Mouse (Mus musculus): ENCODE results near the gene Fkbp9. TPM values are rescaled to one million over a fixed set of nuclear protein-coding genes. Genes with fewer than 3 reads are reported as not detected.

Gene Fkbp9
- polyA plus RNA-seq, 1 experiment from 2014 or later: 55.4 TPM

- Histone ChIP-seq H3K4me1 (replicated peaks; ENCODE audit: control insufficient read depth, insufficient read depth, low read length) (no peaks in the 10 kb centered on the region), H3K9ac (ENCODE audit: low read depth, low read length) (peak overlapping the region; percentile 72), H3K27ac (ENCODE audit: low read depth, low read length) (peak overlapping the region; percentile 51; the same call in 1 of the 2 replicates), H3K27me3 (ENCODE audit: control insufficient read depth, insufficient read depth, low read length) (no peaks in the 10 kb centered on the region; the same call in 1 of the 2 replicates), H3K9me3 (ENCODE audit: control insufficient read depth, low read length) (no peaks in the 10 kb centered on the region), H3K36me3 (ENCODE audit: control insufficient read depth, insufficient read depth, low read length) (no peaks in the 10 kb centered on the region), H3K4me2 (replicated peaks; ENCODE audit: low read depth, low read length) (peak overlapping the region; percentile 83), H3K4me3 (ENCODE audit: low read depth, low read length) (peak overlapping the region; percentile 58)
- DNase-seq (ENCODE audit: low spot score): peak; percentile 46
- 2% methylated on average over 15 of the region's 15 CpGs for WGBS
- ATAC-seq (ENCODE audit: low FRiP score): peak; percentile 46; the same call in 1 of the 2 replicates
Observed at GRCm38 (mm10) chr6:56832407-56832796, 543 bp downstream of the Fkbp9 start.

- H3K27me3 ChIP-seq (ENCODE audit: control insufficient read depth, insufficient read depth, low read length): no peaks in the 10 kb centered on the region; the same call in 1 of the 2 replicates
- H3K27ac ChIP-seq (ENCODE audit: low read depth, low read length): no peak overlapping the region
- H3K36me3 ChIP-seq (ENCODE audit: control insufficient read depth, insufficient read depth, low read length): no peaks in the 10 kb centered on the region
- ATAC-seq (ENCODE audit: low FRiP score): no peak
- peak; percentile 26 for DNase-seq (ENCODE audit: low spot score)
- no peaks in the 10 kb centered on the region for H3K4me1 ChIP-seq (replicated peaks; ENCODE audit: control insufficient read depth, insufficient read depth, low read length)
- peak overlapping the region; percentile 58; the same call in 1 of the 2 replicates for H3K4me3 ChIP-seq (ENCODE audit: low read depth, low read length)
- peak overlapping the region; percentile 83; the same call in 1 of the 2 replicates for H3K4me2 ChIP-seq (replicated peaks; ENCODE audit: low read depth, low read length)
- H3K9ac ChIP-seq (ENCODE audit: low read depth, low read length): no peak overlapping the region
- no peaks in the 10 kb centered on the region for H3K9me3 ChIP-seq (ENCODE audit: control insufficient read depth, low read length)
Observed at GRCm38 (mm10) chr6:56832830-56833229, 971 bp downstream of the Fkbp9 start.

- H3K9me3 ChIP-seq (ENCODE audit: control insufficient read depth, low read length): no peaks in the 10 kb centered on the region
- H3K4me1 ChIP-seq (replicated peaks; ENCODE audit: control insufficient read depth, insufficient read depth, low read length): no peaks in the 10 kb centered on the region
- H3K4me2 ChIP-seq (replicated peaks; ENCODE audit: low read depth, low read length): no peak overlapping the region
- no peaks in the 10 kb centered on the region; the same call in 1 of the 2 replicates for H3K27me3 ChIP-seq (ENCODE audit: control insufficient read depth, insufficient read depth, low read length)
- DNase-seq (ENCODE audit: low spot score): no peak
- 49% methylated on average over 5 of the region's 5 CpGs for WGBS
- no peak overlapping the region for H3K9ac ChIP-seq (ENCODE audit: low read depth, low read length)
- no peak for ATAC-seq (ENCODE audit: low FRiP score)
- no peak overlapping the region for H3K27ac ChIP-seq (ENCODE audit: low read depth, low read length)
- no peaks in the 10 kb centered on the region for H3K36me3 ChIP-seq (ENCODE audit: control insufficient read depth, insufficient read depth, low read length)
- no peak overlapping the region for H3K4me3 ChIP-seq (ENCODE audit: low read depth, low read length)
Observed at GRCm38 (mm10) chr6:56834769-56835168, 2.9 kb downstream of the Fkbp9 start.

GRCm38 (mm10) chr6:56835532-56835931, 3.7 kb downstream of the Fkbp9 start:
- ATAC-seq (ENCODE audit: low FRiP score) (no peak), DNase-seq (ENCODE audit: low spot score) (no peak)
- Histone ChIP-seq H3K9ac (ENCODE audit: low read depth, low read length) (no peak overlapping the region), H3K27ac (ENCODE audit: low read depth, low read length) (no peak overlapping the region), H3K9me3 (ENCODE audit: control insufficient read depth, low read length) (no peaks in the 10 kb centered on the region), H3K27me3 (ENCODE audit: control insufficient read depth, insufficient read depth, low read length) (no peaks in the 10 kb centered on the region; the same call in 1 of the 2 replicates), H3K36me3 (ENCODE audit: control insufficient read depth, insufficient read depth, low read length) (no peaks in the 10 kb centered on the region), H3K4me2 (replicated peaks; ENCODE audit: low read depth, low read length) (no peak overlapping the region), H3K4me1 (replicated peaks; ENCODE audit: control insufficient read depth, insufficient read depth, low read length) (no peaks in the 10 kb centered on the region), H3K4me3 (ENCODE audit: low read depth, low read length) (no peak overlapping the region)
- WGBS: 87% methylated on average over 10 of the region's 10 CpGs

GRCm38 (mm10) chr6:56837166-56837565, 5.3 kb downstream of the Fkbp9 start:
- H3K4me3 ChIP-seq (ENCODE audit: low read depth, low read length): no peak overlapping the region
- H3K27me3 ChIP-seq (ENCODE audit: control insufficient read depth, insufficient read depth, low read length): no peaks in the 10 kb centered on the region
- no peaks in the 10 kb centered on the region for H3K36me3 ChIP-seq (ENCODE audit: control insufficient read depth, insufficient read depth, low read length)
- 92% methylated on average over 12 of the region's 12 CpGs for WGBS
- no peak overlapping the region for H3K4me2 ChIP-seq (replicated peaks; ENCODE audit: low read depth, low read length)
- no peaks in the 10 kb centered on the region for H3K9me3 ChIP-seq (ENCODE audit: control insufficient read depth, low read length)
- H3K9ac ChIP-seq (ENCODE audit: low read depth, low read length): no peak overlapping the region
- no peak overlapping the region for H3K27ac ChIP-seq (ENCODE audit: low read depth, low read length)
- no peak for ATAC-seq (ENCODE audit: low FRiP score)
- DNase-seq (ENCODE audit: low spot score): no peak
- no peaks in the 10 kb centered on the region for H3K4me1 ChIP-seq (replicated peaks; ENCODE audit: control insufficient read depth, insufficient read depth, low read length)

- Histone ChIP-seq H3K4me3 (ENCODE audit: low read depth, low read length) (no peak overlapping the region), H3K4me1 (replicated peaks; ENCODE audit: control insufficient read depth, insufficient read depth, low read length) (no peaks in the 10 kb centered on the region), H3K27ac (ENCODE audit: low read depth, low read length) (no peak overlapping the region), H3K9ac (ENCODE audit: low read depth, low read length) (no peak overlapping the region), H3K27me3 (ENCODE audit: control insufficient read depth, insufficient read depth, low read length) (no peaks in the 10 kb centered on the region), H3K9me3 (ENCODE audit: control insufficient read depth, low read length) (no peaks in the 10 kb centered on the region), H3K36me3 (ENCODE audit: control insufficient read depth, insufficient read depth, low read length) (no peaks in the 10 kb centered on the region), H3K4me2 (replicated peaks; ENCODE audit: low read depth, low read length) (no peak overlapping the region)
- no peak for ATAC-seq (ENCODE audit: low FRiP score)
- 91% methylated on average over 3 of the region's 3 CpGs for WGBS
- no peak for DNase-seq (ENCODE audit: low spot score)
Observed at GRCm38 (mm10) chr6:56837621-56838020, 5.8 kb downstream of the Fkbp9 start.

GRCm38 (mm10) chr6:56843229-56843628, 11.4 kb downstream of the Fkbp9 start:
- 88% methylated on average over 3 of the region's 3 CpGs for WGBS
- ATAC-seq (ENCODE audit: low FRiP score) (no peak), DNase-seq (ENCODE audit: low spot score) (no peak)
- H3K9ac ChIP-seq (ENCODE audit: low read depth, low read length): no peak overlapping the region
- no peaks in the 10 kb centered on the region for H3K27me3 ChIP-seq (ENCODE audit: control insufficient read depth, insufficient read depth, low read length)
- no peaks in the 10 kb centered on the region for H3K36me3 ChIP-seq (ENCODE audit: control insufficient read depth, insufficient read depth, low read length)
- H3K27ac ChIP-seq (ENCODE audit: low read depth, low read length): no peak overlapping the region
- no peak overlapping the region for H3K4me2 ChIP-seq (replicated peaks; ENCODE audit: low read depth, low read length)
- H3K4me1 ChIP-seq (replicated peaks; ENCODE audit: control insufficient read depth, insufficient read depth, low read length): no peaks in the 10 kb centered on the region
- no peaks in the 10 kb centered on the region for H3K9me3 ChIP-seq (ENCODE audit: control insufficient read depth, low read length)
- no peak overlapping the region for H3K4me3 ChIP-seq (ENCODE audit: low read depth, low read length)

GRCm38 (mm10) chr6:56844365-56844764, 12.5 kb downstream of the Fkbp9 start:
- WGBS: 91% methylated on average over 2 of the region's 2 CpGs
- no peaks in the 10 kb centered on the region for H3K27me3 ChIP-seq (ENCODE audit: control insufficient read depth, insufficient read depth, low read length)
- no peaks in the 10 kb centered on the region for H3K4me1 ChIP-seq (replicated peaks; ENCODE audit: control insufficient read depth, insufficient read depth, low read length)
- H3K27ac ChIP-seq (ENCODE audit: low read depth, low read length): no peak overlapping the region
- no peak overlapping the region for H3K4me3 ChIP-seq (ENCODE audit: low read depth, low read length)
- no peak for ATAC-seq (ENCODE audit: low FRiP score)
- no peak overlapping the region for H3K4me2 ChIP-seq (replicated peaks; ENCODE audit: low read depth, low read length)
- no peak overlapping the region for H3K9ac ChIP-seq (ENCODE audit: low read depth, low read length)
- no peaks in the 10 kb centered on the region for H3K36me3 ChIP-seq (ENCODE audit: control insufficient read depth, insufficient read depth, low read length)
- DNase-seq (ENCODE audit: low spot score): no peak
- H3K9me3 ChIP-seq (ENCODE audit: control insufficient read depth, low read length): no peaks in the 10 kb centered on the region

- Histone ChIP-seq H3K9ac (ENCODE audit: low read depth, low read length) (no peak overlapping the region), H3K4me2 (replicated peaks; ENCODE audit: low read depth, low read length) (no peak overlapping the region), H3K4me3 (ENCODE audit: low read depth, low read length) (no peak overlapping the region), H3K36me3 (ENCODE audit: control insufficient read depth, insufficient read depth, low read length) (no peaks in the 10 kb centered on the region), H3K27ac (ENCODE audit: low read depth, low read length) (no peak overlapping the region), H3K4me1 (replicated peaks; ENCODE audit: control insufficient read depth, insufficient read depth, low read length) (no peaks in the 10 kb centered on the region), H3K9me3 (ENCODE audit: control insufficient read depth, low read length) (no peaks in the 10 kb centered on the region), H3K27me3 (ENCODE audit: control insufficient read depth, insufficient read depth, low read length) (no peaks in the 10 kb centered on the region)
- no peak for ATAC-seq (ENCODE audit: low FRiP score)
- DNase-seq (ENCODE audit: low spot score): no peak
- 93% methylated on average over 3 of the region's 3 CpGs for WGBS
Observed at GRCm38 (mm10) chr6:56848974-56849373, 17.1 kb downstream of the Fkbp9 start.

Measured in hindbrain, embryonic 11.5 days (tissue).